Mouse (Mus musculus): ENCODE measurements around the gene Nsfl1c. TPM values are rescaled to one million over a fixed set of nuclear protein-coding genes. Genes with fewer than 3 reads are reported as not detected.

The Nsfl1c gene
- polyA plus RNA-seq, 1 experiment from 2014 or later = 203 TPM

DNA sequence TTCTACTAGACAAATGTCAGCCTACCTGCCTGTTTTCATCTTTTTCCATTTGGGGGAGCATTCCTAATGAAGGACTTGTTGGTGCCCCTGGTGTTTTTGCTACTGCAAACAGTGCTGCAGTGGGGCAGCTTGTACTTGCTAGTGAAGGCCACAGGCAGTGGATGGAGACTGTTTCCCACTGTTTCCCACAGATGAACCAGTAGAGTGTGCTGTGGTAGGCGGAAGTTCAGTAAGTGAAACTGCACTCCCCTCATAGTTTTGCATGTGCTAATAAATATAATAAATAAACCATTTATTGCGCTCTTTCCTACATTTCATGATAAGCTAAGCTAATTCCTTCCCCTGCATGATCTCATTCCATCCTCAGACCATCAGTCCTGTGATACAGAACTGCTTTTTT lies 25.0 kb downstream of the Nsfl1c start:
- Histone ChIP-seq H3K9ac (ENCODE audit: low read length) (no peak overlapping the region), H3K27me3 (replicated peaks; ENCODE audit: control insufficient read depth, insufficient read depth, low read length) (no peaks in the 10 kb centered on the region), H3K27ac (ENCODE audit: low read depth) (no peak overlapping the region), H3K4me1 (replicated peaks; ENCODE audit: control insufficient read depth, insufficient read depth, low read length) (no peaks in the 10 kb centered on the region), H3K4me2 (ENCODE audit: low read length) (no peak overlapping the region), H3K9me3 (ENCODE audit: control insufficient read depth, low read length) (no peaks in the 10 kb centered on the region), H3K4me3 (ENCODE audit: low read depth, low read length) (no peak overlapping the region), H3K36me3 (ENCODE audit: control insufficient read depth, insufficient read depth, low read length) (peaks cover 42% of the 10 kb centered on the region)
- 87% methylated on average over 2 of the region's 2 CpGs for WGBS
- ATAC-seq (replicated peaks; ENCODE audit: low FRiP score, low TSS enrichment, low read depth) (no peak), DNase-seq (ENCODE audit: low spot score) (no peak)

DNA sequence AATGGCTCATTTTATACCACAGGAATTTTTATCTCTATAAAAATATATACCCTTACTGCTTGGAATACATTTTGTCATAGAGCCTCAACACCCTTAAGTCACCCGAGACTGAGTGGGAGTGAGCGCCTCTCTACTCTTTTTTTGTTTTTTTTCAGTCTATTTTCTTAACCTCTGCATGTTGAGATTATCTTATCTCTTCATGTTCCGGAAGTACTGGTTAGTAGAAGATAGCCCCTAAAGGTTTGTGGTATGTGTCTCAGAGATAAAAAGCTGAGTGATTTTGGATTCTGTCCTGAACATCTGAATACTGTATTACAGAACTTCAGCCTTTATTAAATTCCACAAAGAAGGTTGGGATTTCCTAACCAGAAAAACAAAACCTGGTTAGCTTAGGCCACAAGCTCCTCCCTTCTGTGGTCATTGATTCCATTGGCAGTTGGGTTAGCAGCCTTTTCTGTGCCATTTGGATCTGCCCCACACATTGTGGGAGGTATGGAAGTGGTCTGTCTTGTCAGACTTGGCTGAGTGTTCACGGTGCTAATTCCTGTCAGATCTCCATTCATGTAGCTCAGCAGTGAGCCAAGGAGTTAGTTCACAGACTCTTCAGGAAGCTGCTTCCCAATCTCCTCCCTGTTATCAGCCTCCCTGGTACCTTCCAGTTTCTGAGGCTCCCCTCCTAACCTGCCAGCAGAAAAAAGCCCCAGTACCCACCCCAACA lies 30.5 kb downstream of the Nsfl1c start:
- no peak overlapping the region for H3K4me3 ChIP-seq (ENCODE audit: low read depth, low read length)
- H3K4me2 ChIP-seq (ENCODE audit: low read length) = no peak overlapping the region
- DNase-seq (ENCODE audit: low spot score) (no peak), ATAC-seq (replicated peaks; ENCODE audit: low FRiP score, low TSS enrichment, low read depth) (no peak)
- no peaks in the 10 kb centered on the region for H3K9me3 ChIP-seq (ENCODE audit: control insufficient read depth, low read length)
- no peak overlapping the region for H3K27ac ChIP-seq (ENCODE audit: low read depth)
- H3K36me3 ChIP-seq (ENCODE audit: control insufficient read depth, insufficient read depth, low read length) = peaks cover 13% of the 10 kb centered on the region; the same call in 1 of the 2 replicates
- no peaks in the 10 kb centered on the region for H3K4me1 ChIP-seq (replicated peaks; ENCODE audit: control insufficient read depth, insufficient read depth, low read length)
- 61% methylated on average over 4 of the region's 4 CpGs for WGBS
- H3K27me3 ChIP-seq (replicated peaks; ENCODE audit: control insufficient read depth, insufficient read depth, low read length) = no peaks in the 10 kb centered on the region
- no peak overlapping the region for H3K9ac ChIP-seq (ENCODE audit: low read length)

DNA sequence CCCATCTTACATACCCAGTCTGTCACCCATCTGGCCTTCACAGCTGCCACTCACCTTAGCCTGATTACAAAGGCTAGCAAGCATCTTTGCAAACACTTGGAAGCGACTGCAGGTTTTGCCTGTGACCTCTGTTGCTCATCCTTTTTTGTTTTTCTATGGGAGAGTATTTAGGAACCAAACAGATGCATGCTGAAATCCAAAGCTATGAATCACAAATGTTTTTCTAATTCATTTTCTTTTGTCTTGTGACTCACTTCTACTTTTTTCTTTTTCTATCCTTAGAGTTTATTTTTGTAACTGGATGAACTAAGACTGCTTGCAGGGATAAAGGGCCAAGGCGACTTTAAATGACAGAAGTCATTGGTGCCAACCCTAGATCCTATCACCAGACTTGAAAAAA lies 31.5 kb downstream of the Nsfl1c start:
- no peak for ATAC-seq (replicated peaks; ENCODE audit: low FRiP score, low TSS enrichment, low read depth)
- no peak for DNase-seq (ENCODE audit: low spot score)
- Histone ChIP-seq H3K36me3 (ENCODE audit: control insufficient read depth, insufficient read depth, low read length) (peaks cover 5% of the 10 kb centered on the region; the same call in 1 of the 2 replicates), H3K9me3 (ENCODE audit: control insufficient read depth, low read length) (no peaks in the 10 kb centered on the region), H3K27ac (ENCODE audit: low read depth) (no peak overlapping the region), H3K4me1 (replicated peaks; ENCODE audit: control insufficient read depth, insufficient read depth, low read length) (no peaks in the 10 kb centered on the region), H3K27me3 (replicated peaks; ENCODE audit: control insufficient read depth, insufficient read depth, low read length) (no peaks in the 10 kb centered on the region), H3K4me2 (ENCODE audit: low read length) (no peak overlapping the region), H3K9ac (ENCODE audit: low read length) (no peak overlapping the region), H3K4me3 (ENCODE audit: low read depth, low read length) (no peak overlapping the region)
- WGBS = 60% methylated on average over 2 of the region's 2 CpGs

DNA sequence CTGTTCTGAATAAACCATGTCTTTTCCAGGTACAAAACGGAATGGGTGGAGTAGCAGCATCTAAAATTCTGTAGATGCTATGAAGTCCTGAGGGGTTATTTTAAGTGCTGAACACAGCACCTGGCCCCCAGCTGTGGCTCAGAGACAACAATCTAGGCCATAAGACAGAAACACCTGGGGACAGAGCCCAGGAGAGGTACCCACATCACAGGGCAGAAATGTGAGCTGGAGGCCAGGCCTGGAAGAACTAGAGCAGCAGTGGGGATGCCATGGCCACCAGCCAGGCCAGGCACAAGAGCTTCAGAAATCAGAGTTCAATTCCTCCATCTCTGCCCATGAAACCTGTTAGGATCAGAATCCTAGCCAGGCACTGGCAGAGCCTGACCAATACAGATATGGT lies 34.1 kb downstream of the Nsfl1c start:
- no peak for ATAC-seq (replicated peaks; ENCODE audit: low FRiP score, low TSS enrichment, low read depth)
- no peak overlapping the region for H3K27ac ChIP-seq (ENCODE audit: low read depth)
- no peaks in the 10 kb centered on the region for H3K36me3 ChIP-seq (ENCODE audit: control insufficient read depth, insufficient read depth, low read length)
- H3K4me3 ChIP-seq (ENCODE audit: low read depth, low read length) = no peak overlapping the region
- no peak for DNase-seq (ENCODE audit: low spot score)
- H3K9ac ChIP-seq (ENCODE audit: low read length) = no peak overlapping the region
- H3K9me3 ChIP-seq (ENCODE audit: control insufficient read depth, low read length) = no peaks in the 10 kb centered on the region
- no peak overlapping the region for H3K4me2 ChIP-seq (ENCODE audit: low read length)
- H3K27me3 ChIP-seq (replicated peaks; ENCODE audit: control insufficient read depth, insufficient read depth, low read length) = no peaks in the 10 kb centered on the region
- H3K4me1 ChIP-seq (replicated peaks; ENCODE audit: control insufficient read depth, insufficient read depth, low read length) = no peaks in the 10 kb centered on the region
- 81% methylated on average over 1 of the region's 1 CpGs for WGBS

DNA sequence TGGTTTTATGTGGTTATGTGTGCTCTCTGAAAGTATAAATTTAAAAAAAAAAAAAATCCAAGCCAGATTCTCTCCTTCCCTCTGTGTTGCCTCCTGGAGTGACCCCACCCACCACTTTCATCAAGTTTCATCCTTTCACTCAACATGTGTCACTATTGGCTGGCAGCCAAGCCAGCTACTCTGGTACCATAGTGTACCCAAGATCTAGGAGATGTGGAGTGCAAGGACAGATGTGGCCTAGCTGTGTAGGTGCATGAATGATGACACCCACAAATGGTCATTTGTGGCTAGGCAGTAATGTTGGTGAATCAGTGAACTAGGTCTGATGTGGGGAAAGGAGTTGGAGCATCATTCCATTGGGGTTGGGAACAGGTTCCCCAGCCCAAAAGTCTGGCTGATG lies 35.2 kb downstream of the Nsfl1c start:
- no peak overlapping the region for H3K4me3 ChIP-seq (ENCODE audit: low read depth, low read length)
- H3K9ac ChIP-seq (ENCODE audit: low read length) = no peak overlapping the region
- H3K4me1 ChIP-seq (replicated peaks; ENCODE audit: control insufficient read depth, insufficient read depth, low read length) = no peaks in the 10 kb centered on the region
- H3K4me2 ChIP-seq (ENCODE audit: low read length) = no peak overlapping the region
- no peaks in the 10 kb centered on the region for H3K9me3 ChIP-seq (ENCODE audit: control insufficient read depth, low read length)
- H3K27ac ChIP-seq (ENCODE audit: low read depth) = no peak overlapping the region
- no peaks in the 10 kb centered on the region for H3K27me3 ChIP-seq (replicated peaks; ENCODE audit: control insufficient read depth, insufficient read depth, low read length)
- DNase-seq (ENCODE audit: low spot score) = no peak
- no peak for ATAC-seq (replicated peaks; ENCODE audit: low FRiP score, low TSS enrichment, low read depth)
- H3K36me3 ChIP-seq (ENCODE audit: control insufficient read depth, insufficient read depth, low read length) = no peaks in the 10 kb centered on the region

DNA sequence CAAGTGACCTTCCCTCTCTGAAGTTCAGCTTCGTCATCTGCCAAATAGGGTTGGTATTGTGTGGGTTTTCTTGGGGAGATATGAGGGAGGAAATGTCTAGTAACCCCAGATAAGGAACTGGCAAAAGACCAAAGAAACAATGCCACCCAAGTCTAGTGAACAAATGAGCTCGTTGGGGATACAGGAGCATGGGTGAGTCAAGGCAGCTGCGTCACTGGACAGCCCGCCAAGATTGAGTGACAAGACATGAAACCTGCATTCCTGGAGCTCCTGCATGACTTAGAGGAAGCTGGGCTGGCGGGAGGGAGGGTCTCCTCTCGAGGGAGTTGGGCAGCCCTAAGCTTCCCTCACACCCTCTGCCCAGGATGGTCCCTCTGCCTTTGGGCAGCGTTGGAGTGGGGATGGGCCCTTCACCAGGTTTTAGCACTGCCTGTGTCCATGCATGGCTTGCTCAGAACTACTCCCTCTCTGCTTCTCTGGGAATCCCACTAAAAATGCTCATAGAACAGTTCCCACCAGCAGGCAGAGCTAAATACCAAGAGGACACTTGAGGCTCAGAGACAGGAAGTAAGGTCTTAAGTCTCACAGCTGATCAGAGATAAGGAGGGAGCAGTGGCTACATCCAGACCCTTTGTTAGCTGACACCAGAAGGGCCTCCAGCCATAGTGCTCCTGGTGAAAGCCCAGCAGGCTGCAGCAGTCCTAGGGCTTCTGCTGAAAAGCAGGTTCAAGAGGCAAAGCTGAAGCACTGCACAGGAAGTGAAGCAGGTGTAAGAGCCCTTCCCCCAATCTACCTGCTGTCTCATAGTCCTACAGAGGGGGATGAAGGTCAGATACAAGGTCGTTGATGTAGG lies 36.6 kb downstream of the Nsfl1c start:
- H3K4me3 ChIP-seq (ENCODE audit: low read depth, low read length) = no peak overlapping the region
- ATAC-seq (replicated peaks; ENCODE audit: low FRiP score, low TSS enrichment, low read depth) (no peak), DNase-seq (ENCODE audit: low spot score) (no peak)
- no peaks in the 10 kb centered on the region for H3K36me3 ChIP-seq (ENCODE audit: control insufficient read depth, insufficient read depth, low read length)
- H3K9ac ChIP-seq (ENCODE audit: low read length) = no peak overlapping the region
- WGBS = 61% methylated on average over 8 of the region's 8 CpGs
- no peak overlapping the region for H3K27ac ChIP-seq (ENCODE audit: low read depth)
- no peaks in the 10 kb centered on the region for H3K27me3 ChIP-seq (replicated peaks; ENCODE audit: control insufficient read depth, insufficient read depth, low read length)
- no peak overlapping the region for H3K4me2 ChIP-seq (ENCODE audit: low read length)
- H3K4me1 ChIP-seq (replicated peaks; ENCODE audit: control insufficient read depth, insufficient read depth, low read length) = no peaks in the 10 kb centered on the region
- H3K9me3 ChIP-seq (ENCODE audit: control insufficient read depth, low read length) = no peaks in the 10 kb centered on the region

DNA sequence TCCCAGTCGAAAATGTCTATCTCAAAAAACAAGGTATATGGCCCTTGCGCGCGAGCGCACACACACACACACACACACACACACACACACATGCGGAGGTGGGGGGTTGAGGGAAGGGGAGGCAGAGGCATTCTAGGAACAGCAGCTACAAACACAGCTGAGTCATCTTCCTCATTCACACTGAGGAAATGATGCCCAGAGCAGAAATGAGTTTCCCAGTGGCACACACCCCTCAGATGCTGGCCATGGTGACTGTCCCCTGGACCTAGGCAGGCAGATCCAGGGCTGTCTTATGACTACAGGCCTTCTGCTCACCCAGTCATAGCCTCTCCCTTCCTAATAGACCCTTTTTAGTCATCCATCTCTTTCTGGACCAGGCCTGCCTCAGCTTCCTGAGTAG lies 39.6 kb downstream of the Nsfl1c start:
- no peaks in the 10 kb centered on the region for H3K9me3 ChIP-seq (ENCODE audit: control insufficient read depth, low read length)
- H3K27me3 ChIP-seq (replicated peaks; ENCODE audit: control insufficient read depth, insufficient read depth, low read length) = no peaks in the 10 kb centered on the region
- no peaks in the 10 kb centered on the region for H3K36me3 ChIP-seq (ENCODE audit: control insufficient read depth, insufficient read depth, low read length)
- ATAC-seq (replicated peaks; ENCODE audit: low FRiP score, low TSS enrichment, low read depth) = no peak
- 92% methylated on average over 6 of the region's 6 CpGs for WGBS
- no peak overlapping the region for H3K4me3 ChIP-seq (ENCODE audit: low read depth, low read length)
- H3K27ac ChIP-seq (ENCODE audit: low read depth) = no peak overlapping the region
- 0 out of 2 replicates have a peak, but pooled peaks cover 3% of the 10 kb centered on the region for H3K4me1 ChIP-seq (replicated peaks; ENCODE audit: control insufficient read depth, insufficient read depth, low read length)
- DNase-seq (ENCODE audit: low spot score) = no peak
- H3K4me2 ChIP-seq (ENCODE audit: low read length) = no peak overlapping the region
- H3K9ac ChIP-seq (ENCODE audit: low read length) = no peak overlapping the region

DNA sequence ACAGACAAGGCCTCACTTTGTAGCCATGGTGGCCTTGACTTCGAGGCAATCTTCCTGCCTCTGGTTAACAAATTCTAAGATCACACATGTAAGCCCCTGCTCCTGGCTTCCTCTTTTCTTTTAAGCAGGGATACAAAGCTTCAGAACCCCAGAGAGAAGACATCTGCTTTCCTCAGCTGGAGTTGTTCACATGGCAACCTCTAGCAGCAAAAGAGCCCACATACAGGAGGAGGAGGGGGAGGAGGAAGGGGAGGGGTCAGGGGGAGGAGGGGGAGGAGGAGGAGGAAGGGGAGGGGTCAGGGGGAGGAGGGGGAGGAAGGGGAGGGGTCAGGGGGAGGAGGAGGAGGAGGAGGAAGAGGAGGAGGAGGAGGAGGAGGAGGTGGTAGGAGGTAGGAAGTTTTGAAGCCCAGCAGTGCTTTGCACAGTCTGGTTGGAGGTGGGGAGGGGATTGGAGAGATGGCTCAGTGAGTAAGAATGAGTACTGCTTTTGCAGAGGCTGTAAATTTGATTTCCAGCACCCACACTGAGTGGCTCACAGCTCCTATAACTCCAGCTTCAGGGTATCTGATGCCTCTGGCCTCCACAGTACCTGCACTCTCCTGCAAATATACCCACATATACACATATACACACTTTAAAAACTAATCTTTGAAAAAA lies 42.1 kb downstream of the Nsfl1c start:
- Histone ChIP-seq H3K27me3 (replicated peaks; ENCODE audit: control insufficient read depth, insufficient read depth, low read length) (no peaks in the 10 kb centered on the region), H3K4me1 (replicated peaks; ENCODE audit: control insufficient read depth, insufficient read depth, low read length) (0 out of 2 replicates have a peak, but pooled peaks cover 3% of the 10 kb centered on the region), H3K9me3 (ENCODE audit: control insufficient read depth, low read length) (no peaks in the 10 kb centered on the region), H3K4me3 (ENCODE audit: low read depth, low read length) (no peak overlapping the region), H3K36me3 (ENCODE audit: control insufficient read depth, insufficient read depth, low read length) (no peaks in the 10 kb centered on the region), H3K27ac (ENCODE audit: low read depth) (peak overlapping the region; percentile 59), H3K4me2 (ENCODE audit: low read length) (peak overlapping the region; percentile 18; the same call in 1 of the 2 replicates), H3K9ac (ENCODE audit: low read length) (no peak overlapping the region)
- ATAC-seq (replicated peaks; ENCODE audit: low FRiP score, low TSS enrichment, low read depth) (peak; percentile 51), DNase-seq (ENCODE audit: low spot score) (no peak)
- WGBS = 29% methylated on average over 1 of the region's 1 CpGs
